Mouse (Mus musculus) heart, adult 11 months (tissue): ENCODE results near the gene Zfp787.
"Not testable (repeated sequence)": the region's sequence is repeated elsewhere in the genome, so short reads cannot be mapped to it uniquely, and the experiment has no call there.

ENCODE experiments used
- DNase-seq: peaks from one replicate; pipeline ENCODE4 v3.0.0; 2022

Zfp787 gene

DNA sequence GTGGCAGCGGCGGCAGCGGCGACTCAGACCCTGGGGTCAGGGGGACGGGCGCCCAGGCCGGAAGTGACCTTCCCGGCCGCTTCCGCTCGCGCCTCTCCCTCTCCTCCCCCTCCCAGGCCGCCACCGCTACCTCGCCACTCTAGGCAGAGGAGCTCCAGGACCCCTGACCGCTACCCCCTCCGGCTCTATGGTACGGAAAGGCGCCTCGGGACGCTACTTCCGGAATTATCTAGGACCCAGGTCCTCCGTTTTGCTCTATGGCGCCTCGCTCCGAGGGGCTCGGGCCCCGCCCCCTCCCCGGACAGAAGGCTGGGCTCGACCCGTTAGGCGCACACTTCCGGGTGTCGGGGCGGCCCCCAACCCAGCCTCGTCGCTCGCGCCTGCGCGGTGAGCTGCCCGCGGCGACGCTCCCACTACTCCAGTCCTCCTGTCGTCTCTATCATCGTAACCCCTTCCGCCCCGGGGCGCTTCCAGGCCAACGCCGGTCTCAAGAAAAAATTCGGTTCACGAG lies at the start of gene Zfp787:
Gene Zfp787, minus strand, starts transcription at position 97 of the 511 bp plus-strand sequence.
- peak; percentile 100 for DNase-seq

DNA sequence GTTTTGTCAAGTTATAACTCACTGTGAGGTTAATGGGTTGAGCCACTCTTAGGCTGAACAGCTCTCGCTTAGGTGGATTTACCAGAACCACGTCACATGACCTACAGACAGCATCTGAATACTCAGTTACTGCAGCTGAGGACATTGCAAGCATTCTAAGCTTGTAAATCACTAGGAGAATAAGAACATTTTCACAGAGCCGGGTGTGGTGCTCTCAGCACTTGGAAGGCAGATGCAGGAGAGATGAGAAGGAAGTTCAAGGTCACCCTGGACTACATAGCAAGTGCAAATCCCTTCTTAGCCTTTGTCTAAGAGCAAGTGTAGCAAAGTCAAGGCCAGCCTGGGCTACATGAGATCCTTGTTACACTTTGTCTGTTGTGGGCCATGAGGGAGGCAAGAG lies 48.4 kb upstream of the Zfp787 start:
- DNase-seq = peak; percentile 70

DNA sequence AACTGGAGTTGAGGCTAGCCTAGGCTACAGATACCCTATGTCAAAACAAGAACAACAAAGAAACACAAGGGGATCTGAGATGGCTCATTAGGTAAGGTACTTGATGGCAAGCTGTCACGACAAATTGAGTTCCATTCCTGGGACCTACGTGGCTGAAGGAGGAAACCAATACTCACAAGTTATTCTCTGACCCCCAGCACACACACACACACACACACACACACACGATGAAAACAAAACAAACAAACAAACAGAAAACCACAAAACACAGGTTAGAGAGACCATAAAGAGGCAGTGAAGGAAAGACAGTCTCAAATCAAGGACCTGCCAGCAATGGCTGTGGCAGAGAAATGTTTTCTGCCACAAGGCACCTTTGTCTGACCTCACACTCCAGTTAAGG lies 41.0 kb upstream of the Zfp787 start, which contains the start of gene Galp:
Gene Galp, plus strand, starts transcription at position 301 of the 400 bp plus-strand sequence.
- DNase-seq = no peak

DNA sequence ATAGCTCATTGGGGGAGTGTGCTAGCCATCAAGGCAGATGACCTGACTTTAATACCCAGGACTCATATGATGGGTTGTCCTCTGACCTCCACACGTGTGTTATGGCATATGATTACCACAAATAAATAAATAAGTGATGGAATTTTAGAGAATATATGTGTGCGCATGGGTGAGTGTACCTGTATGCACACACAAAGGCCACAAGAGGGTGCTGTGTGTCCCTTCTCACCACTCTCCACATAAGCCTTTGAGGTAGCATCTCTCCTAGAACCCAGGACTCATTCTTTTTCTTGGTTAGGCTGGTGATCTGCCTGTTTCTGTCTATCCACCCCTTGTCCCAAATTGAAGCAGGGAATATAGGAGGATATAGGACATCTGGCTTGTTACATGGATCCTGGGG lies 40.0 kb upstream of the Zfp787 start:
- no peak for DNase-seq

DNA sequence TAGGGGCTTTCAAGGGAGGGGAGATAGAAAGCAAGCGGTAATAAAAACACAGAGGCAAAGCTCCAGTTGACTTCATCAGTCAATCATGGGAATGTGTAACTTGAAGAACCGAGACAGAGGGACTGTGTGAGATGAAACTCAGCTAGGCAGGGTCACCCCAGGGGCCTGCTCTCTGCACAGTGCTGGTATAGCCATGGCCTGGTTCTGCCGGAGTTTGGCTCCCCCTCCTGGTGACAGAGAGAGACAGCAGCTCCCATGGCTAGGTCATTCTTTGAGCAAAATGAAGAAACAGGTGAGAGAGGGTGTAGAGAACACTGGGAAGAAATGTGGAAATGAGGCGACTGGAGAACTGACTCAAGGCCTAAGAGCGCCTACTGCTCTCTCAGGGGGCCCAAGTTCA lies 38.3 kb upstream of the Zfp787 start:
- DNase-seq = peak; percentile 92

DNA sequence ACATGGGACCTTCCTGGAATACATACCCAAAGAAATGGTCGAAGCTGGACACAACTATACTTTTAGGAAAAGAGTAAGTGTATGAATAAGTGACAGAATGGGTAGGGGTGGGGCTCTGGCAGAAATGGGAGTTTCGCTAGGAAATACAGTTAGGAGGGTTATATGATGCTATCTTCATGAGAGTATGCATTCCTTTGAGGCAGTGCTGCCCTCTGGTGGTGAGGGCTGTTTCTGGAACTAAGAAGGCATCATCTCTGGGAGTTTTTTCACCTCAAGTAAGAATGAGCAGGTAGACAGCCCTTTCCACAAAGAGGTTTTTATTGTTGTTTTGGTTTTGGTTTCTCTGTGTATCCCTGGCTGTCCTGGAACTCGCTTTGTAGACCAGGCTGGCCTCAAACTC lies 35.6 kb upstream of the Zfp787 start:
- peak; percentile 91 for DNase-seq

DNA sequence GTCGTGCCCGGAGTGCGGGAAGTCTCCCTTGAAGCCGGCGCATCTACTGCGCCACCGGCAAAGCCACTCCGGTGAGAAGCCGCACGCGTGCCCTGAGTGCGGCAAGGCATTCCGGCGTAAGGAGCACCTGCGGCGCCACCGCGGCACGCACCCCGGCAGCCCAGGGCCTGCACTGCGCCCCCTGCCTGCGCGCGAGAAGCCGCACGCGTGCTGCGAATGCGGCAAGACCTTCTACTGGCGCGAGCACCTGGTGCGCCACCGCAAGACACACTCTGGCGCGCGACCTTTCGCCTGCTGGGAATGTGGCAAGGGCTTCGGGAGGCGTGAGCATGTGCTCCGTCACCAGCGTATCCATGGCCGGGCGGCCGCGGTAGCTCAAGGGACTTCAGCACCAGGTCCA lies 33.7 kb upstream of the Zfp787 start:
- peak; percentile 84 for DNase-seq

DNA sequence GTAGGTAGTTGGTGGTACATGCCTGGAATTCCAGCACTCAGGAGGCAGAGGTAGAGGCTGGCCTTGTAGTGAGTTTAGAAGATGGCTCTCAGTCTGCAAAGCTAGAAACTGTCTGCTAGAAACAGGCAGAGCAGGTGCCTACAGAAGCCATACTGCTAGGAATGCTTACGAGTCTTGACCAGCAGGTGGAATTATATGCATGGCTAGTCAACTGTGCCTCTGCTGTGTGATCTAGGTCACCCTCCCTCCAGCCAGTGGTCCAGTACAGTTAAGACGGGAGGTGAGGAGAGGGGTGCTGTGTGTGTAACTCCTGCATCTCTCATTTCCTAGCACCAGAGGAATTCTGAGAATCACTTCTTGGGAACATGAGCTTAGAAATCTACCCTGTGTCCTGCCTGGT lies 31.0 kb upstream of the Zfp787 start:
- no peak for DNase-seq

DNA sequence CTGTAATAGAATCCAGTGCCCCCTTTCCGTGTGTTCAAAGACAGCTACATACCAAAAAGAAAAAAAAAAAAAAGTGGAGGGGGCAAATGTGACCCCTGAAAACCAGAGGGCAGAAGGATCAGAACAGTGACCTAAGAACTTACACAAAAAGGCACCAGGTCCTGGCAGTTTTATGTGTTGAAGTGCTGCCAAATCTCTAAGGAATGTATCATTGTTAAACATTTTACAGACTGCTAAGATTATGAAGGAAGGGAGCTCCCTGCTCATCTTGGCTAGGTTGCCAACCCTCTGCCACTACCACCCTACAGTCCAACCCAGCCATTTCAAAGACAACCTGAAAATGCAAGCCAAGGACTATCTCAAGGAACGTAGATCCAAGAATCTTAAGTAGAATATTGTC lies 30.4 kb upstream of the Zfp787 start:
- DNase-seq = no peak

DNA sequence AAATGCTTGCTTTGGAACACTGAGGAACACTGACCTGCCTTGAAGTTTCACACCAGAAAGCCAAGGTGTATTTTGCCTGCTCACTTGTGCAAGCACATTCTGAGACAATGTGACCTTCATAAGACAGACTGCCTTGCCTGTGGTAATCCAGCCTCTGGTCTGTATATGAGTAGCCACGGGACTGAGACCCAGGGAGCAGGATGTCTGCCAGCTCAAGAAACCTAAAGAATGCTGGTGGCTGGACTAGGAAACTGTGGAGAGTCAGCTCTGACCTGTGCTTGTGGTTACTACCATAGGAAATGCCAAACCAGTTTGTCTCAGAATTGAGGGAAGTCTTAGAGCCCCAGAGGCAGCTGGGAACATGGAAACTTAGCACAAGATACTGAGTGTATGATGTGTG lies 29.6 kb upstream of the Zfp787 start:
- no peak for DNase-seq

DNA sequence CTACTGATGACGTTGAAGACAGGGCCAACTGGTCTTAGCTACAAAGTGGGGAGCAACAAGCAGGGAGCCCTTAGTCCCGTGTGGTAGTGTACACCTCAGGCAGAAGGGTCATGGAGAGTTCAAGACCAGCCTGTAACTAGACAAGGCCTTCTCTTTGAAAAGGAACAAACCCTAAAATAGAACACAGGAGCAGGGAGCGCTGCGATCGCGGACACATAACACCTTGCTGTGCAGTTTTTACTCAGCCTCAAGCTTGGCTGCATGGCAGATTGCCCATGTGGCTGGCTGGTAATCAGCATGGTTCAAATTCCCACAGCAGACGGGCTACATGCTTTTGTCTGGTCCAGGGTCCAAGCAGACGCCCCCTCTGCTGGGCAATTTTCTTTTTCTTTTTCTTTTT lies 28.7 kb upstream of the Zfp787 start:
- no peak for DNase-seq

DNA sequence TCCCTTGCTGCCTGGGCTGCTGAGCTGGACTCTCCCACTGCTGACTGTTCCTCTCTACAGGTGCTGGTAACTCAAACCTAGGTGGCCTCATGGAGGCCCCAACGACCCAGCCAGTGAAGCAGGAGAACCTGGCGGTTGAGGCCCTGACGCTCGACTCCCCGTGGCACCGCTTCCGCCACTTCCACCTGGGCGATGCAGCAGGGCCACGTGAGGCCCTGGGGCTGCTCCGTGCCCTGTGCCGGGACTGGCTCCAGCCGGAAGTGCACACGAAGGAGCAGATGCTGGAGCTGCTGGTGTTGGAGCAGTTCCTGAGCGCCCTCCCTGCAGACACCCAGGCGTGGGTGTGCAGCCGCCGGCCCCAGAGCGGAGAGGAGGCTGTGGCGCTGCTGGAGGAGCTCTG lies 28.0 kb upstream of the Zfp787 start:
- DNase-seq = no peak

DNA sequence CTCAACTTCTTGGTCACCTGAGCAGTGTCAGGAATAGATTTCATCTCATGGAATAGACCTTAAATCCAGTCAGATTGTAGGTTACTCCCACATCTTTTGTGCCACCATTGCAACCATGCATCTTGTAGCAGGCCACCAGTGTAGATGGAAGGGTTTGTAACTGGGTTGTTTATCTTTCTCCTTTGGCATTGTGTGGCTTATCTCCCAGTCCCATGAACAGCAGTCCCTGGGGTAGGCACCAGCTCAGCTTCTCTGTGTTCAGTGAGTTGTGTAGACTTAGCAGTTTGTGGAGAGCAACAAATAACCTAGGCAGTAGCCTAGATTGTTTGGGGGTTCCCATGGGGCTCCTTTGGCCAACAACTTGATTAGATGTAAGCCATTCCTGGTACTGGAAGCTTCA lies 27.1 kb upstream of the Zfp787 start:
- DNase-seq = no peak

DNA sequence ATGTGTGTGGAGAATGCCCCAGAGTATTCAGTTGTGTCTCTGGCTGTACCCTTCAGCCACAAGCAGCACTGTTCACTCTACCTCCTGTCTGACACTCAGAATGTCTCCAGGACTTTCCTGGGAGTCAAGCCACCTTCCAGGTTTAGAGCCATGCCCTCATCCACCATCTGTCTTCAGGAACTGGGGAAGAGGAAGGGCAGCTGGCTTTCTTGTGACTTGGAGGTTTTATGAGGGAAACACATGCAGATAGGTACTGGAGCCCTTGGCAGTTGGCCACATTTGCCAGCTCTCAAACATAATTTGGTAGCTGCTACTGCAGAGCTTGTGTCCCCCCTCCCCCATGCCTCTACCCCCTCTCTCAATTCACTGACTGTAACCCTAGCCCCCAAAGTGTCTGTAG lies 23.2 kb upstream of the Zfp787 start:
- no peak for DNase-seq

DNA sequence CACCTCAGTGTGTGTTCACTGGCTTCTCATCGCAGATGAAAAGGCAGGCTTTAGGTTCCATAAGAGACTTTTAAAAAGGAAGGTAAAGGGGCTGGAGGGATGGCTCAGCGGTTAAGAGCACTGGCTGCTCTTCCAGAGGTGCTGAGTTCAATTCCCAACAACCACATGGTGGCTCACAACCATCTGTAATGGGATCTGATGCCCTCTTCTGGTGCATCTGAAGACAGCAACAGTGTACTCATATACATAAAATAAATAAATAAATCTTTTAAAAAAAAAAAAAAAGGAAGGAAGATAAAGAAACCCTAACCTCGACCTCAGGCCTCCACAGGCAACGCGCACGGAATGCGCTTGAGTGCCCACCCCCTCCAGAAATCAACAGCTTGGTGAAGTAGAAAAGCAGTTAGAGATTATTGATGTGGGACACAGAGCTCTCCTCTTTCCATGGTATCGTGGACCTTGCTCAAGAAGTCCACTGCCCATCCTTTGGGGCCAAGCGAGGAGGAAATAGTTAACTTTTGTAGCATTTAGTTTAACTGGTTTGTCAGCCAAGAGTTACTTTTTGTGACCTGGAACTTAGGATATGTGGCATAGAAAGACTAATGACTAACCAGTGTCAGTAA lies 18.7 kb upstream of the Zfp787 start:
- DNase-seq = not testable (repeated sequence)

DNA sequence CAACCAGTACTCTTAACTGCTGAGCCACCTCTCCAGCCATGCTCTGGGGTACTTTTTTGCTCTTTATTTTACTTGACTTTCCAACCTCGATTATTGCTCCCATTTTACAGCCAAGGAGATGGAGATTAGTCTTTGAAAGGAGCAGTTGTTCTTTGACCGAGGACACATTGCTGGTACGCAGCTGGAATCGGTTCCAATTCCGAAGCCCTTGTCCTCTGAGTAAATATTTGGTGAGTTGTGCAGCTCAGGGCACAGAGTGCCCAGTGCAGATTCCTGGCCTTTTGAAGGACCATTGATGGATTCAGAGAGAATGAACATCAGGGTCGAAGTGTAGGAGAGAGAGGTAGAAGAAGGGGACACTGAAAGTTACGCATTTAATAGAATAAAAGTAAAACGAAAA lies 18.1 kb upstream of the Zfp787 start:
- DNase-seq = no peak

DNA sequence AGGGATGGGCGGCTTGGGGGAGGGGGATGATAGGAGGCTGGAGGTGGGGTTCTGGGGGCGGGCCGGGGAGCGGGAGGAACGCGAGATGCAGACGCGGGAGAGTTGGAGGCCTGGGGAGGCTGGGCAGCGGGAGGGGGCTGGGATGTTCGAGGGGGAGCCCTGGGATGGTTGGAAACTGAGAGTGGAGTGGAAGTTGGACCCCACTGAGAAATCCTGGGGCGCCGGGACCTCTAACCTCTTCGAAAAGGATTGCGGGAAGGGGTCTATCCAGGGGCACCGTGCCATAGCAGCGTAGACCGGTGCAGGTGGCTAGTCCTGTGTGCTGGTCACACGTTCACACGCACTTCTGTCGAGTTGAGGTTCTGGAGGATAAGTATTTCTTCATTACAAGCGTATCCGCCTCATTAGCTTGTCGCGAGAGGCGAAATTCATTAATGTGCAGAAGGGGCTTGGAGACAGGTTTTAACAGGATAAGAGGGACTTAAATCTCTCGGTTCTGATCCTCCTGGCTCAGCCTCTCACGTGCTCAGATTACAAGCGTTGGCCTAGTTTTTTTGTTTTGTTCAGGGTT lies 17.0 kb upstream of the Zfp787 start:
- no peak for DNase-seq

DNA sequence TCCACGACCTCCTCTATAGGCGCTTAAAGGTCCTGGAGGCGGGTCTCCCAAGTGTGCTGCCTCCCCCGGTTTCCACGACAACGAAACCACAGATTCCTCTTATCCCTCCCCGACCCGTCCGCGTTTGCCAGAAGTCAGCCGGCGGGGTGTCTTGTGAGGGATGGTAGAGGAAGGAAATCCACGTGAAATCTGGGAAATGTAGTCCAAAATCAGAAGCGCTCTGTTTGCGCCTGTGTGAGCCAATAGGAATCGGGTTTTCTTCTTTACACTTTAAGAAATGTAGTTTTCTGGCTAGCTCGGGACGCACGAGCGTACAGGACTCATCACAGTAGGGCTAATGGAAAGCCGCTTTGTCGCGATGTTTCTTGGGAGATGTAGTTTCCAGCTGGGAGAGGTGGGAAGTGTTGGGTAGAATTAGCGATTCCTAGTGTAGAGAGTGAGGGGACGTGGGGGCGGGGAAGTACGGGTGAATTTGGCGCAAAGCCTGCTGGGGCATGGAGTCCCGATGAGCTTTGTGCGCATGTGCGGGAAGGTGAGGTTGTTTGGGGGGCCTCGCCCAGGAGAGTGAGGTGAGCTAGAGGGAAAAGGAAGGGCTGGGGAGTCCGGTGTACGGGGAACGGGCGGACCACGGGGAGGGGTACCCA lies 16.3 kb upstream of the Zfp787 start, which contains the start of gene Zfp444:
Gene Zfp444, plus strand, starts transcription at position 221 of the 644 bp plus-strand sequence.
- peak; percentile 100 for DNase-seq

DNA sequence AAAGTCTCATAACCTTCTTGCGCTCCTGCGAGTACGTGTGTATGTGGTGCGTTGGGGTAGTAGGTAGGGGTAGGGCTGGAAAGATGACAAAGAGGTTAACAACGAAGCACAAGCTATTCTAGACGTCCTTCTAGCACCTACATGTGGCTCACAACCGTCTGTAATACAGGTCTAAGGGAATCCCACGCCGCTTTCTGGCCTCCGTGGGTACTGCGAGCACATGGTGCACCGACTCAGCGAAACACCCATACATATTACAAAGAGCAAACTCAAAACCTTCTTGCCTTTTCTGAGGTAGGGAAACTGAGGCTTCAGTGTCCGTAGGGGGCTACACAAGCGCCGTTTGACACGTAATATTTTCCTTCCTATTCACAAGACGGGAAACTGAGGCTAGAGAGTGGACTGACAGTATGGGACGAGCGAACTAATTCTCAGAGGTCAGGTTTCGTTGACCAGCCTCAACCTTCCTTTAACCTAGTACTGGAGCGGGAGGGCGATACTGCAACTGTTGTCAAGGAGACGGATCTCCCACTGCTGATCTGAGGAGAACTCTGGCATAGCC lies 15.7 kb upstream of the Zfp787 start:
- DNase-seq = peak; percentile 95

DNA sequence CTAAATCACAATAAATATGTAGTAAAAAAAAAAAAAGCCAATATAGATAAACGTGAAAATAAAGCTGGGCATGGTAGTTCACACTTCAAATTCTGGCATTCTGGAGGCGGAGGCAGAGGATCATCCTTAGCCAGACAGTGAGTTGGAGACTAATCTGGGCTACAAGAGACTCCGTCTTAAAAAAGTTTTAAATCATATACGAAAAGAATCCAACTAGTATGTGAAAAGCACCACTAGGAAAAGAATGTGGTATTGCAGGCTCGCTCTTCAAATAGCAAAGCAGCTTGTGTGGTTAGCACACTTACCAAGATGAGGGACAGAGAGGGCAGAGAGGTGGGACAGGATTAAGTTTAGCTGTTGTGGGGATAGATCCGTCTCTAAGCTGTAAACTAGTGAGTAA lies 15.1 kb upstream of the Zfp787 start:
- no peak for DNase-seq

DNA sequence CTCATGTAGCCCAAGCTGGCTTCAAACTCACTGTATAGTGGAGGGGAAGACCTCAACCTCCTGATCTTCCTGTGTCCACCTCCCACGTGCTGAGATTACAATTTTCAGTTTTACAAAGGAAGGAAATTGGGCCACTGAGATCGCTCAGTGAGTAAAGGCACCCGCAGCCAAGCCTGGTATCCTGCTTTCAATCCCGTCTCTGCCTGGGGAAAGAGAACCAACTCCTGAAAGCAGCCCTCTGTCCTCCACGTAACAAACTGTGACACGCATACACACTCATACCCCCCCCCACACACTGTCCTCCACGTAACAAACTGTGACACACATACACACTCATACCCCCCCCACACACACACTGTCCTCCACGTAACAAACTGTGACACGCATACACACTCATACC lies 14.6 kb upstream of the Zfp787 start:
- peak; percentile 89 for DNase-seq

DNA sequence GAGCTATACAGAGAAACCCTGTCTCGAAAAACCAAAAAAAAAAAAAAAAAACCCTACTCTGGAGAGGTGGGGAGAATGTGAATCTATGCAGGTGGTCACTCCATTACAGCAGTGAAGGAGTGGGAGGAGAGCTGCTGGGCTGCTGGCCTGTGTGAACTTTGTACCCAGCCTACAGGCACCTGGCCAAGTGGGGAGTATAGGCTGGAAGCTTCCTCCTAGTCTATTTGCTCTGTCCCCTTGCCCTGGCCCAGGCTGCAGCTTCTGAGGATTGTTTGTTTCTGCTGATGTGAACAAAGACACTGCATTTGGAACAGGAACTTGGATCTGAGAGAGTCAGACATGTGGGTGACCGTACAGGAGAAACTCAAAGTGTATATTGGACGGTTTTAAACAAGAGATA lies 13.6 kb upstream of the Zfp787 start:
- DNase-seq = peak; percentile 94

DNA sequence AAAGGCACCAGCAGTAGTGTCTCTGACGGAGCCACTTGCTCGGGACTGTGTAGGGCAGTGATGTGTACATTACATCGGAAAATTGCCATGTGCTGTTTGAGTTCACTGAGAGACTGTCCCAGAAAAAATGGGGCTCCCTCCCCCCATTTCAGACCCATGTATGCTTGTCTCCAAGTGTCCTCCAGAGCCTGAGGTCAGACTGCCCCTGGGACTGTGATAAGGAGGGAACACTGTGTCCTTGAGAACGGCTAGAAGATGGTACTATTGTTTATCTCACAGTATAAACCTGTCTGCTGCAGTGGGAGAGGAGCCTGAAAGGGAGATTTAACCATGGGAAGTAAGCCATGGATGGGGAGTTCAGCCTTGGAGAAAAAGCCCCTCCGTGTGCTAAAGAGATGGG lies 8.9 kb upstream of the Zfp787 start:
- no peak for DNase-seq

DNA sequence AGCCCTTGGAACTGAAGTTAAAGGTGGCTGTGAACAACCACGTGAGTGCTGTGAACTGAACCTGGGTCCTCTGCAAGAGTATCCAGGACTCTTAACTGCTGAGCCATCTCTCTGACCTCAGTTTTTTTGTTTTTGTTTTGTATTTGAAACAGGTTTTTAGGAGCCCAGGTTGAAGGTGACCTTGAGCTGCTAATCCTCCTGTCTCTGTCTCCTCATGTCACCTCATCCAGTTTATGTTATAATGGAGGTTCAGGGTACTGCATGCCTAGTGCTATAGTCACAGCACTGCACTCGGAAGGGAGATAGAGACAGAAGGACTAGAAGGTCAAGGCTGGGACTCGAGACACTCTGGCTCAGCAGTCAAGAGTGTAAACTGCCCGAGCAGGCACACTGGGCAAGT lies 6.4 kb upstream of the Zfp787 start:
- DNase-seq = peak; percentile 56
